Mouse (Mus musculus) C2C12 (cell line): ENCODE data around the gene Celf1. TPM values are rescaled to one million over a fixed set of nuclear protein-coding genes. Genes with fewer than 3 reads are reported as not detected.
A peak's percentile ranks its signal among the peaks of the same experiment; 100 is the strongest.

Experiments used
- H3K27me3 ChIP-seq: one replicate; pipeline ENCODE4 v1.6.1; 2011; ENCODE audit not compliant: control insufficient read depth, insufficient read depth, insufficient read length
- H3K36me3 ChIP-seq: one replicate; pipeline ENCODE4 v1.6.1; 2011; ENCODE audit not compliant: control insufficient read depth, insufficient read depth
- H3K4me3 ChIP-seq: one replicate; pipeline ENCODE4 v1.5.1; 2011; ENCODE audit warnings: mild to moderate bottlenecking, control low read depth; ENCODE audit not compliant: poor library complexity, insufficient read depth, severe bottlenecking
- H3K79me2 ChIP-seq: one replicate; pipeline ENCODE4 v1.6.1; 2011; ENCODE audit not compliant: control insufficient read depth, insufficient read depth
- H3K79me3 ChIP-seq: one replicate; pipeline ENCODE4 v1.6.1; 2011; ENCODE audit warnings: low read depth, control low read depth
- H3ac ChIP-seq: one replicate; pipeline ENCODE3; 2011; ENCODE audit warnings: low read depth; ENCODE audit not compliant: control insufficient read depth, insufficient read length
- CEBPB ChIP-seq: IDR thresholded peaks from one replicate; pipeline ENCODE4 v1.6.1; 2011; ENCODE audit warnings: low read depth, mild to moderate bottlenecking, control low read depth, moderate library complexity
- CTCF ChIP-seq: IDR thresholded peaks from one replicate; pipeline ENCODE4 v1.5.1; 2011; ENCODE audit not compliant: control insufficient read depth, insufficient read depth, insufficient read length
- FOSL1 ChIP-seq: IDR thresholded peaks from one replicate; pipeline ENCODE4 v1.8.0; 2011; ENCODE audit warnings: mild to moderate bottlenecking, low read length; ENCODE audit not compliant: poor library complexity, insufficient read depth, severe bottlenecking
- MAX ChIP-seq: IDR thresholded peaks from one replicate; pipeline ENCODE4 v1.6.1; 2011; ENCODE audit warnings: mild to moderate bottlenecking, control low read depth
- MYOD1 ChIP-seq: IDR thresholded peaks from one replicate; pipeline ENCODE4 v1.6.1; 2011; ENCODE audit warnings: low read depth; ENCODE audit not compliant: control insufficient read depth, insufficient read length
- MYOG ChIP-seq: IDR thresholded peaks from one replicate; pipeline ENCODE4 v1.6.1; 2011; ENCODE audit not compliant: control insufficient read depth, insufficient read length; ENCODE audit errors: extremely low read depth
- USF1 ChIP-seq: IDR thresholded peaks from one replicate; pipeline ENCODE4 v1.6.1; 2011; ENCODE audit warnings: low read depth, mild to moderate bottlenecking, control low read depth, moderate library complexity
- polyA plus RNA-seq: library from polyadenylated mRNA; unstranded; fragments of >200 nt; fragmentation: generic; extraction: Trizol; gene quantifications from one replicate; pipeline ENCODE4 v1.2.1, GENCODE M21; 2012; ENCODE audit warnings: missing spikeins

Gene Celf1
- polyA plus RNA-seq, 1 experiment = 34.8 TPM

DNA sequence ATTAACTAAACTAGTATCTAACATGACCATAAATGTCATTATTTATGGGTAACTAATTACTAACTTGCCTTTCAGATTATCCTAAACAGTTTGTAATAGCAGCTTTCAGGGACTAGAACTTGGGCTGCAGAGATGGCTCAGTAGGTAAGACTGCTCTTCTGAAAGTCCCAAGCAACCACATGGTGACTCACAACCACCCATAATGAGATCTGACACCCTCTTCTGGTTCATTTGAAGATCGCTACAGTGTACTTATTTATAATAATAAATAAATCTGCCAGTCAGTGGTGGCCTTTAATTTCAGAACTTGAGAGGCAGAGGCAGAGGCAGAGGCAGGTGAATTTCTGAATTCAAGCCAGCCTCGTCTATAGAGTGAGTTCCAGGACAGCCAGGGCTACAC, 112.6 kb downstream of the Celf1 start:
- Histone ChIP-seq H3ac (no peak overlapping the region), H3K79me3 (peaks cover 19% of the 10 kb centered on the region), H3K27me3 (no peaks in the 10 kb centered on the region), H3K4me3 (peak overlapping the region; percentile 75), H3K36me3 (peaks cover 30% of the 10 kb centered on the region), H3K79me2 (peaks cover 38% of the 10 kb centered on the region)
- TF ChIP-seq CTCF (no peak), USF1 (no peak), CEBPB (no peak), MAX (no peak), FOSL1 (no peak), MYOG (no peak), MYOD1 (no peak)

DNA sequence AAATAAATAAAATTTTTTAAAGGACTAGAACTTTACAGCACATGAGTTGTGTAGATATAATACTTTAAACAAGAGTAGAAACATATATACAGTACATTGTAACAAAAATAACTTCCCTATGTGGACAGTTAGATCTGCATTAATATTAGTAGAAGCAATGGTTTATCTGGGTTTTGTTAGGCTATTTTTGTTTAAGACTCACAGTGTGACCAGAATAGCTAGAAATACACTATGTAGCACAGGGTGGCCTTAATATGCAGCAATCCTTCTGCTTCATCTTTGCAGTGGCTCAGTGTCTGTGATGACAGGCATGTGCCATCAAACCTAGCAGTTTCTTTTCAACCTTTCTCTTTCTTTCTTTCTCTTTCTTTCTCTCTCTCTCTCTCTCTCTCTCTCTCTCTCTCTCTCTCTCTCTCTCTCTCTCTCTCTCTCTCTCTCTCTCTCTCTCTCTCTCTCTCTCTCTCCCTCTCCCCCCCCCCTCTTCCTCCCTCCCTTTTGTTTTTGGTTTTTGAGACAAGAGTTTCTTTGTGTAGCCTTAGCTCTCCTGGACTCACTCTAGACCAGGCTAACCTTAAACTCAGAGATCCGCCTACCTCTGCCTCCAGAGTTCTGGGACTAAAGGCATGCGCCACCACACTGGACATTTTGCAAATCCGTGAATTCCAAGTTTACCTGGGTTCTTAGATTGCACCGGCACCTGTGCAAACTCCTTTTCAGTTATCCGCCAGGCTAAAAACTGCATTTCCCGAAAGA, 113.2 kb downstream of the Celf1 start:
- H3K79me3 ChIP-seq = peaks cover 19% of the 10 kb centered on the region
- H3K79me2 ChIP-seq = peaks cover 41% of the 10 kb centered on the region
- TF ChIP-seq MYOG = no peak
- no peaks in the 10 kb centered on the region for H3K27me3 ChIP-seq
- H3K36me3 ChIP-seq = peaks cover 36% of the 10 kb centered on the region
- peak overlapping the region; percentile 69 for H3ac ChIP-seq
- peak overlapping the region; percentile 75 for H3K4me3 ChIP-seq

DNA sequence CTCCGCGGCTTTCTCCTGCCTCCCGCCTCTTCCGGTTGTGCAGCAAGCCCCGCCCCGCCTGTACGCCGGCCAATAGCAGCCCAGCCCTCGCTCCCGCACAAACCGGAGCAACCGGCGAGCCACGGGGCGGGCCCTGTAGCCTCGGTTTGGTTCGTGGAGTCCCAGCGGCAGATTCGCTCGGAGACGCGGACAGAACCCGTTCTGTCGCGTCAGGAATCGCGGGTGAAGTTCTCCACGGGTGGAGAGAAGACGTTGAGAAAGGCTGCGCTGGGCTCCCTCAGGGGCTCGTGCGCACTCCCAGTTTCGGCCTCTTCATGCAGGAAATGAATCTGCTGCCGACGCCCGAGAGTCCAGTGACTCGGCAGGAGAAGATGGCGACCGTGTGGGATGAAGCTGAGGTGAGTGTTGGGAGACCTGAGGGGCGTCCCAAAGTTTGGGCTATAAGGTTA, 113.8 kb downstream of the Celf1 start, which contains the start of gene Psmc3:
Gene Psmc3 (plus strand): TSS at position 76 of the 449 bp plus-strand sequence.
- Histone ChIP-seq H3K36me3 (peaks cover 41% of the 10 kb centered on the region), H3K79me2 (peaks cover 41% of the 10 kb centered on the region), H3K27me3 (no peaks in the 10 kb centered on the region), H3K4me3 (peak within 1 kb of the TSS; percentile 75), H3ac (peak within 1 kb of the TSS; percentile 99), H3K79me3 (peaks cover 19% of the 10 kb centered on the region)
- TF ChIP-seq FOSL1 (no peak), CEBPB (no peak), MYOG (no peak), USF1 (no peak), MAX (no peak), CTCF (no peak)

DNA sequence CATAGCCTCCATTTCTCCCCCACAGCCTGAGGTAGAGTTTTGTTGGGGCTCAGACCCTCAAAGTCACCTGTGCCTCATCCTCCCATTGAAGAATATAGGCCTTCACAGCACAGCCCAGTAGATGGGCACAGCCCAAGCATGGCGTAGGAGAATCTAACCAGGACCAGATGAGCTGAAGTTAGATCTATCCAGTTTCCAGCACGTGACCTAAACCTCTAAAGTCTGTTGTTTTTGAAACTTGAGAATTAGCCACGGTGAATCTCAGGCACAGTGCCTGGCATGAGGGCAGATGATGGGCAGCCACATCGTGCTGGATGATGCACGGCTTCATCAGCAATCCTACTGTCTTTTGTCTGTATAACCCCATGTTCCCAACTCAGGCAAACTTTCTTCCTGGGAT, 118.3 kb downstream of the Celf1 start:
- H3K79me3 ChIP-seq = peaks cover 19% of the 10 kb centered on the region
- H3ac ChIP-seq = no peak overlapping the region
- H3K36me3 ChIP-seq = peaks cover 77% of the 10 kb centered on the region
- H3K4me3 ChIP-seq = no peak overlapping the region
- H3K79me2 ChIP-seq = peaks cover 41% of the 10 kb centered on the region
- TF ChIP-seq CTCF (no peak), FOSL1 (no peak), MYOG (no peak), MAX (no peak), USF1 (peak; percentile 98), MYOD1 (peak; percentile 20), CEBPB (no peak)
- no peaks in the 10 kb centered on the region for H3K27me3 ChIP-seq

DNA sequence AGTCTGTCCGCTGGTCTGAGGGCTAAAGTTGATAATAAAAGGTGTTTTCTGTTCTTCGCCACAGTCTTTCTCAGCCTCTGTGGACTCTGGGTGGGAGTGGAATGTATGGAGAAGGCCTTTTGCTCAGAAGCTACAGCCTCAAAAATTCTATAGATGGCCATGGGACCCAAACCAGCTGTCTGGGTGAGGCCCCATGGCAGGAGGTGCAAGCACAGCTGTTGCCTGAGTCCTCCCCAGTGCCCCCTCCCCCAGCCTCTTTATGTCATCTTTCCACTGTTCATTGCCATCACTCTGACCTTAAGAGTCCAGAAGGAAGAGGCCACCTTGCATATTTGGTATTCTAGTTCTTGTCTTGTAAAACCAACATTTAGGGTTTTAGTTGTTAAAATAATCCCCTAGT, 119.2 kb downstream of the Celf1 start:
- Histone ChIP-seq H3K4me3 (no peak overlapping the region), H3K36me3 (peaks cover 87% of the 10 kb centered on the region)
- no peak for TF ChIP-seq USF1
- TF ChIP-seq FOSL1 = no peak
- no peak for TF ChIP-seq CTCF
- TF ChIP-seq MYOG = no peak
- peak; percentile 34 for TF ChIP-seq MYOD1
- TF ChIP-seq CEBPB = no peak

DNA sequence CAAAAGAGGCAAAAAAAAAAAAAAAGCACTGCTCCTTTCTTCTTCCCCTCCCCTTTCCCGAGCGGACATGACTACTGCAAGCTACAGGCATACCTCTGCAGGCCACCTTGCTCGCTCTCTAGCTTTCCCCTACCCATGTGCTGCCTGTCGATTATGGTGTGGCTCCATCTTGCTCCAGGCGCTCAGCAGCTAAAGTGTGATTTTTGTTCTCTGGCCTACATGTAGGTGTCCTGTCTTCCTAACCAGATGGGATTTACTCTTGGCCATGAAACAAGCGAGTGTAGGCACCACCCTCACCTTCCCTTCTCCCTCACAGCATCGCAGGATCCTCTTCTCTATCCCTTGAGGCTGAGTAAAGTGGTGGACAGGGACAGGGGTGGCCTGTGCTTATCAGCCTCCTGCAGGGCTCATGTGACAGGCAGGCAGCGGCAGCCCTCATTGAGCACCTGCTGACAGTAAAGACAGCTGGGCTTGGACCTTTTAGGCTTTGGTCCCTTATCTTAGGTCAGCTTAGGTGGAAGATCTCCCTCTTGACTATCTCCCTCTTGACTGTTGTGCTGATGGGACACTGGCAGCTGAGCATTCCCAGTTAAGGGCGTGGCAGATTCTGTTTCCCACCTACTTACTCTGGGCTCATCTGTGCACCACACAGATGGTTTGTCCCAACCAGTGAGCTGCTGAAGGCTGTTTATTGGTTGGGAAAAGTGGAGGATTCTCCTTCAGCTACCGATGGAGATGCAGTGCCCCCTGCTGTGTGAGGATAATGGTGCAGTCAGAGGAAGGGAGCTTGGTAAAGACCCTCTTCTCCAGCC, 120.6 kb downstream of the Celf1 start:
- no peak overlapping the region for H3K4me3 ChIP-seq
- no peaks in the 10 kb centered on the region for H3K27me3 ChIP-seq
- TF ChIP-seq MAX (no peak), FOSL1 (no peak), MYOG (no peak), USF1 (no peak), CEBPB (no peak), MYOD1 (peak; percentile 18), CTCF (peak; percentile 48)
- peaks cover 4% of the 10 kb centered on the region for H3K79me3 ChIP-seq
- H3K79me2 ChIP-seq = peaks cover 22% of the 10 kb centered on the region
- no peak overlapping the region for H3ac ChIP-seq
- H3K36me3 ChIP-seq = peaks cover 86% of the 10 kb centered on the region

More for the DNA sequence above, 119.2 kb downstream of the Celf1 start:
- H3K79me3 ChIP-seq = peaks cover 15% of the 10 kb centered on the region
- H3ac ChIP-seq = no peak overlapping the region
- no peaks in the 10 kb centered on the region for H3K27me3 ChIP-seq
- H3K79me2 ChIP-seq = peaks cover 36% of the 10 kb centered on the region
